Mouse (Mus musculus) embryonic fibroblast, embryonic 13.5 days (primary cell): ENCODE measurements at regions not wholly inside any gene's neighbourhood (a gene's known extent, or its start where the extent isn't known, plus 50 kb on each side); places are given as distances from the start of the nearest gene placed in this dataset.

Experiments
- H3K27ac ChIP-seq: 2 replicates; pipeline ENCODE4 v1.5.1; 2012; ENCODE audit warnings: low read length, control low read depth, inconsistent platforms; ENCODE audit not compliant: insufficient read depth
- H3K4me1 ChIP-seq: 2 replicates; pipeline ENCODE4 v1.6.1; 2011; ENCODE audit warnings: low read length; ENCODE audit not compliant: control insufficient read depth, insufficient read depth
- H3K4me3 ChIP-seq: 2 replicates; pipeline ENCODE4 v1.5.1; 2011; ENCODE audit warnings: mild to moderate bottlenecking, control low read depth, low read length; ENCODE audit not compliant: insufficient read depth
- CTCF ChIP-seq: IDR thresholded peaks from 2 replicates; pipeline ENCODE4 v1.5.1; 2011; ENCODE audit warnings: mild to moderate bottlenecking, control low read depth, low read length, moderate library complexity, borderline replicate concordance; ENCODE audit not compliant: insufficient read depth
- POLR2A ChIP-seq: IDR thresholded peaks from 2 replicates; pipeline ENCODE4 v1.6.1; 2011; ENCODE audit warnings: low read depth, mild to moderate bottlenecking, control low read depth, low read length, moderate library complexity

GRCm38 (mm10) chr12:25244666-25245065 is 147.7 kb upstream of the Id2 start:
- Histone ChIP-seq H3K4me1 (peaks cover 16% of the 10 kb centered on the region), H3K4me3 (no peak overlapping the region), H3K27ac (peak overlapping the region; percentile 85)
- peak; percentile 32; the same call in 1 of the 2 replicates for TF ChIP-seq POLR2A
- TF ChIP-seq CTCF = no peak

- no peak overlapping the region for H3K4me3 ChIP-seq
- no peak overlapping the region for H3K27ac ChIP-seq
- peaks cover 16% of the 10 kb centered on the region for H3K4me1 ChIP-seq
- no peak for TF ChIP-seq POLR2A
- TF ChIP-seq CTCF = no peak
These were observed 147.0 kb upstream of the Id2 start for GRCm38 (mm10) chr12:25243901-25244300.

GRCm38 (mm10) chr12:25242369-25242768 is 145.4 kb upstream of the Id2 start:
- H3K27ac ChIP-seq = no peak overlapping the region
- no peak overlapping the region for H3K4me3 ChIP-seq
- peaks cover 16% of the 10 kb centered on the region for H3K4me1 ChIP-seq
- TF ChIP-seq POLR2A (no peak), CTCF (no peak)

- Histone ChIP-seq H3K27ac (no peak overlapping the region), H3K4me1 (peaks cover 16% of the 10 kb centered on the region), H3K4me3 (no peak overlapping the region)
- TF ChIP-seq CTCF (no peak), POLR2A (no peak)
These were observed 144.7 kb upstream of the Id2 start for GRCm38 (mm10) chr12:25241675-25242074.

- no peak overlapping the region for H3K27ac ChIP-seq
- no peak overlapping the region for H3K4me3 ChIP-seq
- no peak for TF ChIP-seq CTCF
- TF ChIP-seq POLR2A = no peak
- peaks cover 8% of the 10 kb centered on the region for H3K4me1 ChIP-seq
These were observed 143.9 kb upstream of the Id2 start for GRCm38 (mm10) chr12:25240796-25241195.

GRCm38 (mm10) chr12:25240142-25240541 is 143.2 kb upstream of the Id2 start:
- no peak overlapping the region for H3K27ac ChIP-seq

GRCm38 (mm10) chr12:25235071-25235470 is 138.1 kb upstream of the Id2 start:
- no peaks in the 10 kb centered on the region for H3K4me1 ChIP-seq
- H3K4me3 ChIP-seq = no peak overlapping the region
- TF ChIP-seq POLR2A (no peak), CTCF (no peak)
- H3K27ac ChIP-seq = no peak overlapping the region

More at GRCm38 (mm10) chr12:25240142-25240541, 143.2 kb upstream of the Id2 start:
- H3K4me3 ChIP-seq = no peak overlapping the region
- H3K4me1 ChIP-seq = peaks cover 3% of the 10 kb centered on the region; the same call in 1 of the 2 replicates
- no peak for TF ChIP-seq POLR2A
- TF ChIP-seq CTCF = no peak

- no peak overlapping the region for H3K4me3 ChIP-seq
- no peaks in the 10 kb centered on the region for H3K4me1 ChIP-seq
- no peak overlapping the region for H3K27ac ChIP-seq
- no peak for TF ChIP-seq POLR2A
- no peak for TF ChIP-seq CTCF
These were observed 137.7 kb upstream of the Id2 start for GRCm38 (mm10) chr12:25234636-25235035.

GRCm38 (mm10) chr12:25233027-25233535 is 136.1 kb upstream of the Id2 start:
- no peak for TF ChIP-seq CTCF
- TF ChIP-seq POLR2A = no peak
- no peak overlapping the region for H3K4me3 ChIP-seq
- no peak overlapping the region for H3K27ac ChIP-seq
- H3K4me1 ChIP-seq = no peaks in the 10 kb centered on the region

- H3K27ac ChIP-seq = no peak overlapping the region
- H3K4me3 ChIP-seq = no peak overlapping the region
- H3K4me1 ChIP-seq = no peaks in the 10 kb centered on the region
- TF ChIP-seq CTCF (no peak), POLR2A (no peak)
These were observed 135.6 kb upstream of the Id2 start for GRCm38 (mm10) chr12:25232358-25233026.

GRCm38 (mm10) chr12:25228708-25229107 is 131.8 kb upstream of the Id2 start:
- Histone ChIP-seq H3K4me3 (no peak overlapping the region), H3K27ac (no peak overlapping the region), H3K4me1 (no peaks in the 10 kb centered on the region)
- TF ChIP-seq CTCF (no peak), POLR2A (no peak)
